Mouse (Mus musculus) thymus, postnatal 10 days (tissue): ENCODE results near the gene Wfdc3.

Experiments used
- DNase-seq, 2 experiments: peaks; one replicate each; pipeline ENCODE4 v3.0.0; 2021; ENCODE audit warnings: low spot score in 2 of 2

The Wfdc3 gene

DNA sequence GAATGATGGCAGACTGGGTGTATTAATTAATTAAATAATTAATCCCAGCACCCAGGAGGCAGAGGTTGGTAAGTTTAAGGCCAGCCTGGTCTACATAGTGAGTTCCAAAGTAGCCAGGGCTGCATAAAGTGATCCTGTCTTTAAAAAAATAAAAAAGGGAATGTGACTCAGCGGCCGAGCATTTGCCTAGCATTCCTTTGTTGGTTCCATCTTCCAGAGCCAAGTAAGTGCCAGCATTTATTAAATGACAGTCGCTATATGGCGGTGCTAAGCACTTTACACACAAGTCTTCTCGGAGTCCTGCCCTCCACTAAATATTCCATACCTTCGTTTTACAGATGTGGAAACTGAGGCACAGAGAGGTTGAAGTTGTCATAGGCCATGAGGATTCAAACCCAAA is 30.4 kb upstream of the Wfdc3 start:
- no peak for DNase-seq

DNA sequence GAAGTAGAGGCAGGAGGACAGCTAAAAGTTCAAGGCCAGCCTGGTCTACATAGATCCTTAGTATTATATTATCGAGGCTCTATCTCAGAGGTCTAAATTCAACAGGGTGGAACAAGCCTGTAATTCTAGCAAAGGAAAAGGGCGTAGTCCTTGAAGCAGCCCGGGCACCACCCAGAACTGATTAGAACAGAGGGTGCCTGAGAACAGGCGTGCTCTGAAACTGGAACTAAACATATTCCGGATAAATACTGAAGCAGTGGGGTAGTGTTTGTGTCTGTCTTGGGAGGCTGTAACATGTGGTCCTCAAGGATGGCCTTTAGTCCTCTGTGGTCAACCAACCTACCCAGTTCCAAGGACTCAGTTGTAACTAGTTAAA is 28.2 kb upstream of the Wfdc3 start:
- no peak for DNase-seq

DNA sequence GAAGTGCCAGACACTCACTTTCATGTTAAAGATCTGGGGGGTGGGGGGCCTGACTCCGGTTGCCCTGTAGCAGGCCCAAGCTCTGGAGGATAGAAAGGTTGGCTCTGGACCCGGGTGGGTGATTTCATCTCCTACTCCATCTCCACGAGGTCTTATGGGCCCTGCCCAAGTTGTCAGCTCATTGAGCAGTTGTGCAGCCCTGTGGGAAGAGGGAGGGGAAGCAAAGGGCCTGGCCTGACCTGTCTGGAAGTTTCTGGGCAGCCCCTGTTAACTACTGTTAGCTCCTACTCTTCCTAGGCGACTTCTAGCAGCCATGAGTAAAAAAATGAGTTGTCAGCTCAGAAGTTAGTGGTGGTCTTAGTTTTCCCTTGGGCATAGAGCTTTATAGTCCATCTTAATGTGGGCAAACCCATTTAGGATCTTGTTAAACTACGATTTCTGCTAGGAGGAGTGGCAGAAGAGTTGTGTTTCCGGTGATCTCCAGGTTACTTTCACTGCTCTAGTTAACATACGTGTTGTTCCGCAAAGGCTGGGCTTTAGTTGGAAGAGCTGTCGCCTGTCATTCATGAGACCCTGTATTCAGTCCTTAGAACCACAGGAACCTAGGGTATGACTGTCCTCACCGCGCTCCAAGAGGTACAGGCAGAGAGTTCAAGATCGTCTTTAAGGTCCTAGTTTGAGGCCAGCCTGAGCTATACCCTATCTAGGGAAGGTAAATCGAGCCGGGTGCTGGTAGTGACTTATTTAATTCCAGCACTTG is 27.7 kb upstream of the Wfdc3 start:
- no peak for DNase-seq

GRCm38 (mm10) chr2:164771123-164771522 is 25.4 kb upstream of the Wfdc3 start:
- DNase-seq, result no peak

GRCm38 (mm10) chr2:164770279-164770678 is 24.5 kb upstream of the Wfdc3 start:
- no peak for DNase-seq

- peak; percentile 95 to 97 for DNase-seq
Measured at GRCm38 (mm10) chr2:164769258-164770037, 23.7 kb upstream of the Wfdc3 start, which contains the start of gene Ube2c. Gene Ube2c, plus strand, starts transcription at chr2:164769898.

GRCm38 (mm10) chr2:164767812-164768540 is 22.2 kb upstream of the Wfdc3 start:
- DNase-seq, result no peak

- DNase-seq, result no peak
Measured at GRCm38 (mm10) chr2:164765841-164766240, 20.1 kb upstream of the Wfdc3 start.

DNA sequence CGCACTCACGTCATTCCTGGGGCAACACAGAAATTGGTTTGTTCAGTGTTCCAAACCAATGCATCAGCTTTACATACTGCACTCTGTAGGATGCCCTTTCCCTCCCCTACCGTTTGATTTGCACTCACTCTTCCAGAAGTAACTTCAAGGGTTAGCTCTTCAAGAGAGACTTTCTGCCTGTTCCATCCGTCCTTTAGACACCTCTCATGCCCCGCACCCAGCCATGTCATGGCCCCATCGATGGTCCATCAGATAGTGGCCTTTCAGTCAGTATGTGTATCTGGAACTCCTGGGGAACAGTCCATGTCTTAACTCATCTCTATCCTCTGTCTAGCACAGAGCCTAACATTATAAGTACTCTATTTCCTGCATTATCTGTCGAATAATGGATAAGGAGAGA is 16.9 kb upstream of the Wfdc3 start:
- no peak for DNase-seq

GRCm38 (mm10) chr2:164761971-164762370 is 16.2 kb upstream of the Wfdc3 start:
- DNase-seq, result no peak

DNA sequence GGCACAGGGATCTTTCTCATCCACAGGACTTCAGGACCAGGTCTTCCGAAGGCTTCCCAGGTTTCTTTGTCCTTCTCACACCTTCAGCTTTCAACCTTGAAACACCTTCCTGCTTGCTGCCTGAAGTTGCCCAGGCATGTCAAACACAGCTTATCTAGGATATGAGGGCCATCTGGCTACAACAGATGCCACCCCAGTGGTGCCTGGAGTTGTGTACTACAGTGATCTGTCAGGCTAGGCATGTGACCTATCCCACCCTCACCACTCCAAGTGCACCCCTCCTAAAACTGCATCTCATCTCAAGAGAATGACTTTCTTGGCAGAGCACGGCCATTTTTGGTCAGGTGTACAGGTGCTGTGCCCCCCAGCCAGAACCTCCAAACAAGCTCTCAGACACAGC is 15.8 kb upstream of the Wfdc3 start:
- no peak for DNase-seq

- no peak for DNase-seq
Measured at GRCm38 (mm10) chr2:164760059-164760833, 14.5 kb upstream of the Wfdc3 start.

- no peak for DNase-seq
Measured at GRCm38 (mm10) chr2:164758692-164759091, 13.0 kb upstream of the Wfdc3 start.

DNA sequence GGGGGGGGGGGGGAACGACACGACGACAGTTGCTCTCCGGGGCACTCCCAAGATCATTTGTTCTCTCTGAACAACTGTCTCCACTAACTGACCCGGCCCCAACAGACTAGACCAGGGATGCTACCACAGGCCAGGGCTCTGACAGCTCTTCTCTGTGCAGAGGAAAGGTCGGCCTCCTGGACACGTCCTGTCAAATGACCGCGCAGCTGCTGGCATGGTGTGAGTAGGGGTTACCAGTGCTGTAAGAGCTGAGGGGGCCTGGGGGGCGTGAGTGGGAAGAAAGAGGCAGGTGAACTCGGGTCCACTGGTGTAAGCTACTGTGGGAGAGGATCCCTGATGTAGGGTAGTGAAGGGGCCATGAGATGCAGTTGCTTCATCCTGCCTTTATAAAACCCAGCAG is 12.1 kb upstream of the Wfdc3 start:
- DNase-seq, result no peak

DNA sequence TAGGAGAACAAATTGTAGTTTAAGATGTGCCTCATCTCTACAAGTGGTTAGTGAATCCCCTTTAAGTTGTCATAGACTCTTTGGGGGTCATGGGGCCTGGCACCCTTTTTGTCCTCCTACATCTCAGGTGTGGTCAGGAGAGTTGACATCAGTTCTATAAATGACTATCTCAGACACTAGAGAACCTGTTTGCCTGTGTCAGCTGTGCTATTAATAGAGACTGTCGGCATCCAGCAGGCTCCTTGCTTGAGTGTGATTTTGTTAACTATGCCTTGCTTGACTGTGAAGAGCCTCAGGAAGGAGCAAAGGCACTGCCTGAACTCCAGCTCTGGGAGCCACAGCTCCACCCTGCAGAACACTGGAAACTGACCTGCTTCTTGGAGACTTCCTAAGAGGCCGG is 9.1 kb upstream of the Wfdc3 start:
- DNase-seq, result no peak

GRCm38 (mm10) chr2:164754105-164754504 is 8.4 kb upstream of the Wfdc3 start:
- DNase-seq, result no peak

DNA sequence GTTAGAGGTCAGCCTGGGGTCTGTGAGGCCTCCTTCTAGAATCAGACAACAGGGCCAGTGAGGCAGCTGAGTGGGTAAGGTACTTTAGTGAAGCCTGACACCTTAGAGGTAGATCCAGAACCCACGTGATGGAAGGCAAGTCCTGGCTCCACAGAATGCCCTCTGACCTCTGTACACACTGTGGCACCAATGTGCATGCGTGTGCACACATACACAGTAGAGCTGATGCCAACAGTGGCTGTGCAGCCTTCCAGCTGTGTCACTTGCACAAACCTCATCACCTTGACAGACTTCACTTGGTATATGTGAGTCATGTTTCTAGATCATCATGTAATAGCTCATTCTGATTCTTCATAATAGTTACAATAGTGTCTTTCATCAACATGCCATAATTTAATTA is 6.7 kb upstream of the Wfdc3 start:
- no peak for DNase-seq

DNA sequence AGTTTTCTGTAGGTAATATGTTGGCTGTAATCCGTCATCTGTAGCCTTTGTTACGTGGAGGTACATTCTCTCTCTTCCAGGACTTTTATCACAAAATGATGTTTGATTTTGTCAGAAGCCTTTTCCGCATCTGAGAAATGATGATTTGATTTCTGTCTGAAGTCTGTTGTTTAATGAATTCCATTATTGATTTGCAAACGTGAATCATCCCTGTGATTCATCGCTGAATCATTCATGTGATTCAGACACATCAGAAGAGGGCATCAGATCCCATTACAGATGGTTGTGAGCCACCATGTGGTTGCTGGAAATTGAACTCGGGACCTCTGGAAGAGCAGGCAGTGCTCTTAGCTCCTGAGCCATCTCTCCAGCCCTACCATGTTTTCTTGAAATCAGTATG is 3.3 kb upstream of the Wfdc3 start:
- no peak for DNase-seq

DNA sequence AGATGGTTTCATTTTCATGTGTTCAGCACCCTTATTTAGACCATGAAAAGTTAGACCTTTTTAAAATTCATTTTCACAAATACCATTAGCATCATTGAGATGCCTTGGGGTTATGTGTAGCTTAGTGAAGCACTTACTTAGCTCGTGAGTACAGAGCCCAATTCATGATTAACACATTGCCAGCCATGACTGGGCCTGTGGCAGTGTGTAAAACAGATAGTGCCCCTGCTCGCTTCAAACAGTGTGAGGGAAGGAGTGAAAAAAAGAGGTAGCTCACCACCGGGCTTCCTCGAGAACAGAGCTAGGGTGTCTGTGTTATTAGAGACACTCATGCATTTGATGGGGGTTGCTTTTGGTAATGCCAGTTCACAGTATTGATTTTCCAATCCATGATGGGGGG is 2.5 kb upstream of the Wfdc3 start:
- DNase-seq, result no peak

DNA sequence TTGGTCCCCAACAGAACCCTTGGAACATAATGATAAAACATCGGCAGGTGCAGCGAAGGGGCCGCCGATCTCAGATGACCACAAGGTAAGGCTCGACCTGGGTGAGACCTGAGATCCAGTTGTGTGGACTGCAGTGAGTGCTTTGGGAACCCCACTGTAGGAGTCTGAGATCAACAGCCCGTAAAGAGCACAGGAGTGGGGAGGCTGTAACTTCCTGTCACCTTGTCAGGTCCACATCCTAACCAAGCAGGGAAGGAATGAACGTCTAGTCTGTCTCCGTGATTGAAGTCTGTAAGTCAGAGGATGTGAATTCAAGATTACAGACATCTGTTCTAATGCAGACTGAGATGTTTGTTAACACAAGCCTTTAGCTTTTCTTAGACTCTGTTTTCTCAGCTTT is 962 bp upstream of the Wfdc3 start:
- DNase-seq, result no peak

DNA sequence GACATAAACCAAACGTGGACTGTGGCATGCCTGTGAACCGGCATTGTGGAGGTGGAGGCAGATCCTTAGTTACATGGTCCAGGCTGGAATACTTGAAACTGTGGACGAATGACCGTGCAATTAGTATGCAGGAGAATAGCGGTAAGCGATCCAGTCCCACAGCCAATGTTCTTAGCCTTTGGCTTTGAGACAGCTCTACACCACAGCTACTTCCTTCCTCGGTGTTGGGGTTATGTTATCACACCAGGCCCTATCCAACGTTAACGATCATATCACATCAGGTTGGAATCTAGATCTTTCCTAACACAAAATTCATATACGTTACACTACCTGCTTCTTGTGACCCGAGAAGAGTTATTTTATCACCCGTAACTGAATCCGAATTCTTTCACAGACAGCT is 744 bp downstream of the Wfdc3 start:
- no peak for DNase-seq

DNA sequence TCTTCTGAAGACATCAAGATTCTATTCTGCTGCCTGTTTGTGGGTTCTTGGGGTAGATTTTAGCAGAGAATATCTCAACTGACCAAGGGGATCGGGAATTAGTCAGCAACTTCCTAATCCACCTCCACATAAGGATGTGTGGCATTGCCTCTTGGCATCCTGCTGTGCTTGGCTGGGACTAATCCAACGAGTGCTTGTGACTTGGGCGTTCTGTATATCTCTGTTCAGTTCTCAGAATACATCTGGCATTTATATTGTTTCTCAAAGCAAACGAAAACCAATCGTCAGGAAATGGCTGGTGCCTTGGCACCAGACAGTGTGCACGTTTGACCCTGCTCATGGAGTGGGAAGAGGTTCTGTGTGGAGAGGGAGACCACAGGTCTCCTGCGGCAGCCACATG is 5.9 kb downstream of the Wfdc3 start:
- DNase-seq, result no peak
